Mouse (Mus musculus): ENCODE results near the gene Chrnb1. TPM values are rescaled to one million over a fixed set of nuclear protein-coding genes. Genes with fewer than 3 reads are reported as not detected.

The Chrnb1 gene
- 14.0 and 38.5 TPM in 2 replicates for polyA plus RNA-seq (2012; rRNA removed; ENCODE audit: low replicate concordance)

GRCm38 (mm10) chr11:69795168-69795982 lies at the start of gene Chrnb1:
Gene Chrnb1, minus strand, starts transcription at chr11:69795943.

GRCm38 (mm10) chr11:69837952-69838713 lies 42.4 kb upstream of the Chrnb1 start, which contains the start of gene Tmem256:
Gene Tmem256, plus strand, starts transcription at chr11:69838514.

GRCm38 (mm10) chr11:69837604-69837951 lies 41.8 kb upstream of the Chrnb1 start, which contains the start of gene Nlgn2:
Gene Nlgn2, minus strand, starts transcription at chr11:69837784.

GRCm38 (mm10) chr11:69822080-69822479 lies 26.3 kb upstream of the Chrnb1 start, which contains the start of gene Spem1:
Gene Spem1, minus strand, starts transcription at chr11:69822180.

GRCm38 (mm10) chr11:69818365-69818764 lies 22.6 kb upstream of the Chrnb1 start, which contains the start of gene Spem2:
Gene Spem2, minus strand, starts transcription at chr11:69818465.

GRCm38 (mm10) chr11:69815155-69815554 lies 19.4 kb upstream of the Chrnb1 start, which contains the start of gene Gm39566:
Gene Gm39566, minus strand, starts transcription at chr11:69815298.

GRCm38 (mm10) chr11:69804972-69805909 lies 9.5 kb upstream of the Chrnb1 start, which contains the start of gene Tmem102:
Gene Tmem102, minus strand, starts transcription at chr11:69805624.

GRCm38 (mm10) chr11:69801379-69801977 lies 5.7 kb upstream of the Chrnb1 start, which contains the start of gene Fgf11:
Gene Fgf11, minus strand, starts transcription at chr11:69801857.

GRCm38 (mm10) chr11:69765221-69766125 lies 30.3 kb downstream of the Chrnb1 start, which contains the start of gene Zbtb4:
Gene Zbtb4, plus strand, starts transcription at chr11:69765912.

GRCm38 (mm10) chr11:69761868-69762267 lies 33.9 kb downstream of the Chrnb1 start, which contains the start of gene Slc35g3:
Gene Slc35g3, minus strand, starts transcription at chr11:69761968.

GRCm38 (mm10) chr11:69758478-69758970 lies 37.2 kb downstream of the Chrnb1 start, which contains the start of gene Polr2a:
Gene Polr2a, minus strand, starts transcription at chr11:69758637.

Other genes with a start within 250 kb of the Chrnb1 start
- 0.20 and 0.27 TPM in 2 replicates for gene Dnah2, start 246.8 kb downstream of the Chrnb1 start, polyA plus RNA-seq (2012; rRNA removed; ENCODE audit: low replicate concordance)
- gene Efnb3, start 235.7 kb downstream of the Chrnb1 start, polyA plus RNA-seq (2012; rRNA removed; ENCODE audit: low replicate concordance), result 1.1 and 2.5 TPM in 2 replicates
- gene Wrap53, start 215.7 kb downstream of the Chrnb1 start, polyA plus RNA-seq (2012; rRNA removed; ENCODE audit: low replicate concordance), result 19.0 and 19.8 TPM in 2 replicates
- 122 and 145 TPM in 2 replicates for gene Trp53, start 215.6 kb downstream of the Chrnb1 start, polyA plus RNA-seq (2012; rRNA removed; ENCODE audit: low replicate concordance)
- 11.6 and 60.5 TPM in 2 replicates for gene Atp1b2, start 190.0 kb downstream of the Chrnb1 start, polyA plus RNA-seq (2012; rRNA removed; ENCODE audit: low replicate concordance)
- gene Shbg, start 178.0 kb downstream of the Chrnb1 start, polyA plus RNA-seq (2012; rRNA removed; ENCODE audit: low replicate concordance), result 0.08 TPM in 1 of 2 replicates, not detected in the other
- 2.1 and 6.7 TPM in 2 replicates for gene Sat2, start 173.9 kb downstream of the Chrnb1 start, polyA plus RNA-seq (2012; rRNA removed; ENCODE audit: low replicate concordance)
- 50.5 and 57.2 TPM in 2 replicates for gene Fxr2, start 163.0 kb downstream of the Chrnb1 start, polyA plus RNA-seq (2012; rRNA removed; ENCODE audit: low replicate concordance)
- gene Sox15, start 140.6 kb downstream of the Chrnb1 start, polyA plus RNA-seq (2012; rRNA removed; ENCODE audit: low replicate concordance), result 0.66 and 1.1 TPM in 2 replicates
- gene Mpdu1, start 133.3 kb downstream of the Chrnb1 start, polyA plus RNA-seq (2012; rRNA removed; ENCODE audit: low replicate concordance), result 139 and 176 TPM in 2 replicates
- gene Cd68, start 129.8 kb downstream of the Chrnb1 start, polyA plus RNA-seq (2012; rRNA removed; ENCODE audit: low replicate concordance), result 76.8 and 80.0 TPM in 2 replicates
- 199 and 324 TPM in 2 replicates for gene Eif4a1, start 123.5 kb downstream of the Chrnb1 start, polyA plus RNA-seq (2012; rRNA removed; ENCODE audit: low replicate concordance)
- gene Senp3, start 113.9 kb downstream of the Chrnb1 start, polyA plus RNA-seq (2012; rRNA removed; ENCODE audit: low replicate concordance), result 40.2 and 91.5 TPM in 2 replicates
- gene Tnfsf13, start 110.2 kb downstream of the Chrnb1 start, polyA plus RNA-seq (2012; rRNA removed; ENCODE audit: low replicate concordance), result 5.2 and 9.5 TPM in 2 replicates
- gene Tnfsf12, start 100.1 kb downstream of the Chrnb1 start, polyA plus RNA-seq (2012; rRNA removed; ENCODE audit: low replicate concordance), result 48.2 and 64.3 TPM in 2 replicates
- gene Tnfsfm13, start 99.8 kb downstream of the Chrnb1 start, polyA plus RNA-seq (2012; rRNA removed; ENCODE audit: low replicate concordance), result 8.4 and 11.1 TPM in 2 replicates
- 18.0 and 27.0 TPM in 2 replicates for gene Polr2a, start 37.3 kb downstream of the Chrnb1 start, polyA plus RNA-seq (2012; rRNA removed; ENCODE audit: low replicate concordance)
- gene Slc35g3, start 34.0 kb downstream of the Chrnb1 start, polyA plus RNA-seq (2012; rRNA removed; ENCODE audit: low replicate concordance), result not detected in 2 replicates
- 47.2 and 88.9 TPM in 2 replicates for gene Zbtb4, start 30.0 kb downstream of the Chrnb1 start, polyA plus RNA-seq (2012; rRNA removed; ENCODE audit: low replicate concordance)
- gene Fgf11, start 5.9 kb upstream of the Chrnb1 start, polyA plus RNA-seq (2012; rRNA removed; ENCODE audit: low replicate concordance), result 11.4 and 13.5 TPM in 2 replicates
- gene Tmem102, start 9.7 kb upstream of the Chrnb1 start, polyA plus RNA-seq (2012; rRNA removed; ENCODE audit: low replicate concordance), result 4.5 and 10.8 TPM in 2 replicates
- gene Gm39566, start 19.4 kb upstream of the Chrnb1 start, polyA plus RNA-seq (2012; rRNA removed; ENCODE audit: low replicate concordance), result not detected in 2 replicates
- not detected in 2 replicates for gene Spem2, start 22.5 kb upstream of the Chrnb1 start, polyA plus RNA-seq (2012; rRNA removed; ENCODE audit: low replicate concordance)
- gene Spem1, start 26.2 kb upstream of the Chrnb1 start, polyA plus RNA-seq (2012; rRNA removed; ENCODE audit: low replicate concordance), result 0.19 and 0.35 TPM in 2 replicates
- 23.5 and 39.4 TPM in 2 replicates for gene Nlgn2, start 41.8 kb upstream of the Chrnb1 start, polyA plus RNA-seq (2012; rRNA removed; ENCODE audit: low replicate concordance)
- gene Tmem256, start 42.6 kb upstream of the Chrnb1 start, polyA plus RNA-seq (2012; rRNA removed; ENCODE audit: low replicate concordance), result 180 and 280 TPM in 2 replicates
- gene Plscr3, start 50.4 kb upstream of the Chrnb1 start, polyA plus RNA-seq (2012; rRNA removed; ENCODE audit: low replicate concordance), result 125 and 161 TPM in 2 replicates
- gene Tnk1, start 62.8 kb upstream of the Chrnb1 start, polyA plus RNA-seq (2012; rRNA removed; ENCODE audit: low replicate concordance), result 11.8 and 14.1 TPM in 2 replicates
- gene Tmem95, start 82.1 kb upstream of the Chrnb1 start, polyA plus RNA-seq (2012; rRNA removed; ENCODE audit: low replicate concordance), result not detected in 2 replicates
- 11.8 and 13.5 TPM in 2 replicates for gene Kctd11, start 85.5 kb upstream of the Chrnb1 start, polyA plus RNA-seq (2012; rRNA removed; ENCODE audit: low replicate concordance)
- gene Acap1, start 99.6 kb upstream of the Chrnb1 start, polyA plus RNA-seq (2012; rRNA removed; ENCODE audit: low replicate concordance), result 40.3 and 80.4 TPM in 2 replicates
- gene 2810408A11Rik, start 105.0 kb upstream of the Chrnb1 start, polyA plus RNA-seq (2012; rRNA removed; ENCODE audit: low replicate concordance), result 0.80 and 1.1 TPM in 2 replicates
- gene Neurl4, start 105.1 kb upstream of the Chrnb1 start, polyA plus RNA-seq (2012; rRNA removed; ENCODE audit: low replicate concordance), result 44.0 and 45.9 TPM in 2 replicates
- gene Gps2, start 117.9 kb upstream of the Chrnb1 start, polyA plus RNA-seq (2012; rRNA removed; ENCODE audit: low replicate concordance), result 130 and 139 TPM in 2 replicates
- gene Eif5a, start 126.0 kb upstream of the Chrnb1 start, polyA plus RNA-seq (2012; rRNA removed; ENCODE audit: low replicate concordance), result 301 and 469 TPM in 2 replicates
- 24.9 and 28.8 TPM in 2 replicates for gene Ybx2, start 139.9 kb upstream of the Chrnb1 start, polyA plus RNA-seq (2012; rRNA removed; ENCODE audit: low replicate concordance)
- 238 and 400 TPM in 2 replicates for gene Slc2a4, start 152.2 kb upstream of the Chrnb1 start, polyA plus RNA-seq (2012; rRNA removed; ENCODE audit: low replicate concordance)
- gene Cldn7, start 168.8 kb upstream of the Chrnb1 start, polyA plus RNA-seq (2012; rRNA removed; ENCODE audit: low replicate concordance), result 18.2 and 18.6 TPM in 2 replicates
- 110 and 163 TPM in 2 replicates for gene Ctdnep1, start 185.2 kb upstream of the Chrnb1 start, polyA plus RNA-seq (2012; rRNA removed; ENCODE audit: low replicate concordance)
- 55.0 and 105 TPM in 2 replicates for gene Elp5, start 186.6 kb upstream of the Chrnb1 start, polyA plus RNA-seq (2012; rRNA removed; ENCODE audit: low replicate concordance)
- 358 and 921 TPM in 2 replicates for gene Gabarap, start 195.2 kb upstream of the Chrnb1 start, polyA plus RNA-seq (2012; rRNA removed; ENCODE audit: low replicate concordance)
- gene Phf23, start 199.8 kb upstream of the Chrnb1 start, polyA plus RNA-seq (2012; rRNA removed; ENCODE audit: low replicate concordance), result 21.3 and 23.1 TPM in 2 replicates
- 15.5 and 26.3 TPM in 2 replicates for gene Dvl2, start 204.7 kb upstream of the Chrnb1 start, polyA plus RNA-seq (2012; rRNA removed; ENCODE audit: low replicate concordance)
- 171 and 264 TPM in 2 replicates for gene Acadvl, start 219.5 kb upstream of the Chrnb1 start, polyA plus RNA-seq (2012; rRNA removed; ENCODE audit: low replicate concordance)
- gene Dlg4, start 221.0 kb upstream of the Chrnb1 start, polyA plus RNA-seq (2012; rRNA removed; ENCODE audit: low replicate concordance), result 22.3 and 22.8 TPM in 2 replicates